Mouse (Mus musculus): Measurements from ENCODE around the gene Pax2. TPM values are rescaled to one million over a fixed set of nuclear protein-coding genes. Genes with fewer than 3 reads are reported as not detected.
A peak's percentile ranks its signal among the peaks of the same experiment; 100 is the strongest.

Gene Pax2
- polyA plus RNA-seq, 1 experiment from 2014 or later: 0.63 TPM

GRCm38 (mm10) chr19:44759531-44760118 is 3.8 kb downstream of the Pax2 start:
- H3K27ac ChIP-seq: no peak overlapping the region
- H3K4me2 ChIP-seq (replicated peaks): peak overlapping the region; percentile 27
- no peak for ATAC-seq
- H3K9me3 ChIP-seq: no peaks in the 10 kb centered on the region
- no peaks in the 10 kb centered on the region for H3K36me3 ChIP-seq
- WGBS: under 1% methylated on average over 37 of the region's 37 CpGs
- peak overlapping the region; percentile 32; the same call in 1 of the 2 replicates for H3K9ac ChIP-seq (replicated peaks)
- peaks cover 32% of the 10 kb centered on the region for H3K4me1 ChIP-seq (replicated peaks)
- peaks cover 96% of the 10 kb centered on the region for H3K27me3 ChIP-seq
- H3K4me3 ChIP-seq (replicated peaks): peak overlapping the region; percentile 12; the same call in 1 of the 2 replicates

DNA sequence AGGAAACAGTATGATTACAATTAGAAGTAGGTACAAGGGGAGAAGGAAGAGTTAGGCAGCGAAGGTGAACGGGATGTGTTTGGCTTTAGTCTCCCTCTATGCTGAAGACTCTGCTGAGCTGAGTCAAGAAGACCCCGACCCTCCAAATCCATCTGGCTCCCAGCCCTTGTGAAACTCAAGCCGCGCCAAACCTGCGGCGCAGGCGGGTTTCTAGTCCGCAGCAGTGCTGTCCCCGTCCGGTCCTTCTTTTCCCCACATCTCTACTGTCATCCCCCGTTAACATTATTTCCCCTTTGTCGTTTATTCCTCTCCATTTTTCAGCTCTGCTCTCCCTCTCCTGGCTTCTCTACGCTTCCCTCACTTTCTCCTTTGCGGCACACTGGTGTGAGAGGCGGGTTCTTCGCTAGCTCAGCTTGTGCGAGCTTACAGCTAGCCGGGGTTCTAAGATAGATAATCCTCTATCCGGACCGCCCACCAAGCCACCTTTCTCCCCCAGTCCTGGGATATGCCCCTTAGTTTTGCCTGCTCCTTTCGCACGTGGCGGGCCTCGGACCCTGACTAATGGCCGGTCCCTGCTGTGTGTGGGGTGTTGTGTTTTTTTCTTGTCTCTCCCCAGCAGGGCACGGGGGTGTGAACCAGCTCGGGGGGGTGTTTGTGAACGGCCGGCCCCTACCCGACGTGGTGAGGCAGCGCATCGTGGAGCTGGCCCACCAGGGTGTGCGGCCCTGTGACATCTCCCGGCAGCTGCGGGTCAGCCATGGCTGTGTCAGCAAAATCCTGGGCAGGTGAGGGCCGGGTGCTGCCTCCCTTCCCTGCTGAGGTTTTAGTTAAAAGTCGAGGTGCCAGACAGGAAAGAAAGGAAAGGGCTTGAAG is 4.7 kb downstream of the Pax2 start:
- Histone ChIP-seq H3K9me3 (no peaks in the 10 kb centered on the region), H3K4me3 (replicated peaks) (0 out of 2 replicates have a peak overlapping the region, but pooled peaks have one; percentile 12), H3K27me3 (peaks cover 96% of the 10 kb centered on the region), H3K27ac (no peak overlapping the region), H3K36me3 (no peaks in the 10 kb centered on the region), H3K4me1 (replicated peaks) (peaks cover 31% of the 10 kb centered on the region), H3K9ac (replicated peaks) (no peak overlapping the region), H3K4me2 (replicated peaks) (no peak overlapping the region)
- 2% methylated on average over 39 of the region's 39 CpGs for WGBS
- no peak for ATAC-seq

DNA sequence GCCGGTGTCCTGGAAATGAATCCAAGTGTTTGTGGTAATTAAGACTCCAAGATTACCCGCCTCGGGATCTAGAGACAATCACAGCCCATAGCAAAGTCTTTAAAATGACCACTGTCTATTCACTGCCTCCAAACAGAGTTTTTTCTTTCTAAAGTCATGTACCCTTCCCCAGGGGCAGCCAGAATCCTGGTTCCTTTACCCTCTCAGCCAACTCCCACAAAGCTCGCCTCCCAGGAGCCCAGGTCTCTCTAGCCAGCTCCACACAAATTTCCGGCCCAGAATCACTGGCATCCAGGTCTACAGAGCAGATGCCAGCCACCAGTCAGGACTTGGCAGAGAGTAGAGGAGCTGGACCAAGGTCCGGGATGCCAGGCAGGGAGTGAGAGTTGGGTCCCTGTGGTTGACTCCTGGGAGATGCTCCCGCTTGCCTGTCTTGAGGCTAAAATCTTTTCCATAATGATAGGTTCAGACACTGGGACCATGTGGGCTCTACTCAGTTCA is 6.3 kb downstream of the Pax2 start:
- Histone ChIP-seq H3K36me3 (no peaks in the 10 kb centered on the region), H3K27ac (no peak overlapping the region), H3K4me1 (replicated peaks) (peaks cover 14% of the 10 kb centered on the region), H3K4me3 (replicated peaks) (no peak overlapping the region), H3K4me2 (replicated peaks) (no peak overlapping the region), H3K9ac (replicated peaks) (no peak overlapping the region), H3K27me3 (peaks cover 92% of the 10 kb centered on the region), H3K9me3 (no peaks in the 10 kb centered on the region)
- WGBS: 72% methylated on average over 7 of the region's 7 CpGs
- no peak for ATAC-seq

- no peak for ATAC-seq
- Histone ChIP-seq H3K4me3 (replicated peaks) (no peak overlapping the region), H3K27me3 (peaks cover 16% of the 10 kb centered on the region), H3K4me1 (replicated peaks) (no peaks in the 10 kb centered on the region), H3K9me3 (no peaks in the 10 kb centered on the region), H3K4me2 (replicated peaks) (no peak overlapping the region), H3K36me3 (no peaks in the 10 kb centered on the region), H3K27ac (no peak overlapping the region), H3K9ac (replicated peaks) (no peak overlapping the region)
- WGBS: 56% methylated on average over 6 of the region's 6 CpGs
These were observed 14.6 kb downstream of the Pax2 start for GRCm38 (mm10) chr19:44770268-44771050.

GRCm38 (mm10) chr19:44771499-44771898 is 15.7 kb downstream of the Pax2 start:
- no peaks in the 10 kb centered on the region for H3K36me3 ChIP-seq
- no peak for ATAC-seq
- H3K9me3 ChIP-seq: no peaks in the 10 kb centered on the region
- no peak overlapping the region for H3K4me2 ChIP-seq (replicated peaks)
- H3K4me3 ChIP-seq (replicated peaks): no peak overlapping the region
- H3K4me1 ChIP-seq (replicated peaks): no peaks in the 10 kb centered on the region
- no peak overlapping the region for H3K27ac ChIP-seq
- H3K27me3 ChIP-seq: peaks cover 9% of the 10 kb centered on the region; the same call in 1 of the 2 replicates
- WGBS: 94% methylated on average over 13 of the region's 13 CpGs
- H3K9ac ChIP-seq (replicated peaks): no peak overlapping the region

GRCm38 (mm10) chr19:44781987-44782386 is 26.1 kb downstream of the Pax2 start:
- H3K9ac ChIP-seq (replicated peaks): no peak overlapping the region
- 0 out of 2 replicates have a peak, but pooled peaks cover 3% of the 10 kb centered on the region for H3K27me3 ChIP-seq
- H3K9me3 ChIP-seq: no peaks in the 10 kb centered on the region
- no peak overlapping the region for H3K27ac ChIP-seq
- H3K4me3 ChIP-seq (replicated peaks): no peak overlapping the region
- no peak overlapping the region for H3K4me2 ChIP-seq (replicated peaks)
- 56% methylated on average over 3 of the region's 3 CpGs for WGBS
- H3K4me1 ChIP-seq (replicated peaks): no peaks in the 10 kb centered on the region
- no peaks in the 10 kb centered on the region for H3K36me3 ChIP-seq
- no peak for ATAC-seq

GRCm38 (mm10) chr19:44784391-44784790 is 28.5 kb downstream of the Pax2 start:
- Histone ChIP-seq H3K4me2 (replicated peaks) (no peak overlapping the region), H3K9ac (replicated peaks) (no peak overlapping the region), H3K27me3 (0 out of 2 replicates have a peak, but pooled peaks cover 3% of the 10 kb centered on the region), H3K36me3 (no peaks in the 10 kb centered on the region), H3K4me1 (replicated peaks) (no peaks in the 10 kb centered on the region), H3K9me3 (no peaks in the 10 kb centered on the region), H3K27ac (no peak overlapping the region), H3K4me3 (replicated peaks) (no peak overlapping the region)
- 76% methylated on average over 4 of the region's 4 CpGs for WGBS
- no peak for ATAC-seq

GRCm38 (mm10) chr19:44788488-44788887 is 32.6 kb downstream of the Pax2 start:
- no peak for ATAC-seq
- Histone ChIP-seq H3K4me3 (replicated peaks) (no peak overlapping the region), H3K9me3 (no peaks in the 10 kb centered on the region), H3K4me2 (replicated peaks) (no peak overlapping the region), H3K27ac (no peak overlapping the region), H3K9ac (replicated peaks) (no peak overlapping the region), H3K4me1 (replicated peaks) (no peaks in the 10 kb centered on the region), H3K27me3 (peaks cover 6% of the 10 kb centered on the region), H3K36me3 (no peaks in the 10 kb centered on the region)
- WGBS: 91% methylated on average over 8 of the region's 8 CpGs

GRCm38 (mm10) chr19:44791981-44792380 is 36.1 kb downstream of the Pax2 start:
- Histone ChIP-seq H3K27me3 (peaks cover 6% of the 10 kb centered on the region), H3K4me1 (replicated peaks) (peaks cover 5% of the 10 kb centered on the region), H3K27ac (no peak overlapping the region), H3K9me3 (no peaks in the 10 kb centered on the region), H3K9ac (replicated peaks) (no peak overlapping the region), H3K36me3 (no peaks in the 10 kb centered on the region), H3K4me3 (replicated peaks) (no peak overlapping the region), H3K4me2 (replicated peaks) (no peak overlapping the region)
- 85% methylated on average over 4 of the region's 4 CpGs for WGBS
- no peak for ATAC-seq

DNA sequence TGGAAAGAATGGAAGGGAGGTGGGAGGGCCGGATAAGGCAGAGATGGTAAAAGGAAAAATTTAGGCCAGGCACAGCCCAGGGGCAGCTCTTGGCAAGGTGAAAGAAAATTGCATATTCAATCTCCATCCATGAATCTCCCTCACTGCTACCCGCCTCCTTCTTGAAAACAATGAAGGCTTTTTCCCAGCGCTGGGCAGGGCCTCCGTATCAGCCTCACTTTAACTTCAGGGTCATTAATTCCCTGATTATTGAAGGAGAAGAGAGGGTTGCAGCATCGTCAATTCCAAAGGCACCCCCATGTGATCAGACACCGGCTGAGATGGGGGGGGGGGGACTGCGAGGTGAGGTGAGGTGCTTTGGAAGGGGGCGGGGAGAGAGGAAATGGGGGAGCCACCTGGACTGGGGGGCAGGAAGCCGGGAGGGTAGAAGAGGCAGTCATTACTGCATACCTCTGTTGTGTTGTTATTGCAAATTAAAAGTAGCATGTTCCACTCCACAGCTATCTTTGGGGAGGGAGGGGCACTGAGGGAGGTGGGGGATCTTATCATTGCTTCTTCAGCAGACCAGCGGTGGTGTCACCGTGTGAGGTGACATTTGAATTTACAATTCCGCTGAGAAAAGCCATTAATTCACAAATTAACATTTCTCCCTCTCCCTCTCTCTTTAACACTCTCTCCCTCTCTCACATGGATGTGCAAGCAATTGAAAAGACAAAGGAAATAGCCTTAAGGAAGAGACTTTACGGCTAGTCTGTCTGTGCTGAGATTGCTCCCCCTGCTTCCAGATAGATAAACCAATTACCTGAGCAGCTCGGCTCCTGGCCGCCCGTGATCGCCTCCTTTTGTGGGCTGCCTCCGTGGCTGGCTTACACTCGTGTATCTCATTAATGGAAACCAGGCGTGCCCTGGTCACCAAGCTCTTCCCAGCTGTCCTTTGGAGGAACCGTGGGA is 41.5 kb downstream of the Pax2 start:
- no peaks in the 10 kb centered on the region for H3K9me3 ChIP-seq
- peaks cover 26% of the 10 kb centered on the region for H3K4me1 ChIP-seq (replicated peaks)
- no peak overlapping the region for H3K9ac ChIP-seq (replicated peaks)
- H3K27me3 ChIP-seq: 0 out of 2 replicates have a peak, but pooled peaks cover 5% of the 10 kb centered on the region
- H3K36me3 ChIP-seq: no peaks in the 10 kb centered on the region
- peak overlapping the region; percentile 25 for H3K4me2 ChIP-seq (replicated peaks)
- 23% methylated on average over 21 of the region's 21 CpGs for WGBS
- H3K27ac ChIP-seq: peak overlapping the region; percentile 77
- H3K4me3 ChIP-seq (replicated peaks): no peak overlapping the region
- peak; percentile 62 for ATAC-seq

- no peak overlapping the region for H3K27ac ChIP-seq
- H3K36me3 ChIP-seq: no peaks in the 10 kb centered on the region
- 88% methylated on average over 6 of the region's 6 CpGs for WGBS
These were observed 42.9 kb downstream of the Pax2 start for GRCm38 (mm10) chr19:44798731-44799130.

More at GRCm38 (mm10) chr19:44798731-44799130, 42.9 kb downstream of the Pax2 start:
- H3K9ac ChIP-seq (replicated peaks): no peak overlapping the region
- no peak overlapping the region for H3K4me3 ChIP-seq (replicated peaks)
- H3K9me3 ChIP-seq: no peaks in the 10 kb centered on the region
- ATAC-seq: no peak
- peaks cover 32% of the 10 kb centered on the region for H3K4me1 ChIP-seq (replicated peaks)
- peaks cover 9% of the 10 kb centered on the region; the same call in 1 of the 2 replicates for H3K27me3 ChIP-seq
- no peak overlapping the region for H3K4me2 ChIP-seq (replicated peaks)

Measured in midbrain, embryonic 13.5 days (tissue).